Mouse (Mus musculus) cerebral cortex, adult 2 months (tissue): ENCODE measurements around the gene Gm36210.

Source experiments
- WGBS: fragments of 180-500 bp; shearing (Covaris S2); methylation state at CpG from one replicate; pipeline ENCODE4 v1.1.7; 2018; 5-methylcytosine and 5-hydroxymethylcytosine counted together

The Gm36210 gene

DNA sequence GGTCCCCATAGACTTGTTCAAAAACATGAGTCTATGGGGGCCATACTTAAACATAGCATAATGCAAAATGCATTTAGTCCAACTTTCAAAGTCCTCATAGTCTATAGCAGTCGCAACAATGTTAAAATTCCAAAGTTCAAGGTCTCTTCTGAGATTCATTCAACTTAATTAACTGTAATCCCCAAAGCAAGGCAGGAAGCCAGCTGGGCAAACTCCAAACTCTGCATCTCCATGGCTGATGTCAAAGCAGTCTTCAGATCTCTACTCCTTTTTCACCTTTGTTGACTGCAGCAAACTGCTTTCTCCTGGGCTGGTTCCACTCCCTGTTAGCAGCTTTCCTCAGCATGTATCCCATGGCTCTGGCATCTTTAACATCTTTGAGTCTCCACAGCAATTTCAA, 27.3 kb downstream of the Gm36210 start:
- WGBS: 89% methylated on average over 1 of the region's 1 CpGs

DNA sequence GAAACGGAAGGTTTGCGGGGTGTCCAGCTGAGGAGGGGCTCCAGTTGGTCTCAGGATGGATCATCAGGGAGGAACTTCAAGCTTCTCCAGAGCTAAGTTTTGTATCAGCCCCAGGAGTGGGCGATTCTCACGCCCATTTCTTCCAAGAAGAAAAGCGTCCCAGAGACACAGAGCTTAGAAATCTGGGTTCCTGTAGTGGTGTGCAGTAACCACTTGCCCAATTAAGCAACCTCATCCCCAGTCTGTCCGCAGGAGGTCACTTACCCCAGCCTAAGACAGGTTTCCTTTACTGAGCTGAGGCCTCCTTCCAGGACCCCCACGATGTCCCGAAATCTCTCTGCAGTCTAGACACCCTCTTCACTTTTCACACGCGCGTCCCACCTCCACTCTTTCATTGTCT, 29.1 kb downstream of the Gm36210 start:
- 9% methylated on average over 11 of the region's 11 CpGs for WGBS

DNA sequence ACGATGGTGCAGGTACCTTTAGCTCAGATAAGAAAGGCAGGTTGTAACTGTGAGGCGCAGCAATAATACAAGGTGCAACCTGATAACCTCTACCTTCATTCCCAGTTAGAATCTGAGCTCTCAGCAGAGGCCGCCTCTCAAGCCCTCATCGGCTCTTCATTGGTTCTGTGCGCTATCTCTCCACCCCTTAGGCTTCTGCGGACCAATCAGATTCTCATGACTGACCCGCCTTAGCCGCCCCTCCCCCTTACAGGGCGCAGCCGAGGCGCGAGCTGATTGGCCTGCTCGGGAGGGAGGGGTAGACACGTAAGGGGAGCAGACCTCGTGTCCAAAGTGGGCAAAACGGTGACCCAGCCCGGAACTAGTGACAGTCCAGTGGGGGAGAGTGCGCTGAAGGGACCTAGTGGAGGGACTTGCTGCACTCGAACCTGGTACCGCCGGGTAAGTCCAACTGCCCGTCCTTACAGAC, 29.5 kb downstream of the Gm36210 start, which contains the start of gene Isoc2a:
TSS of gene Isoc2a (plus strand) at position 401 of the 469 bp plus-strand sequence.
- WGBS: 2% methylated on average over 22 of the region's 22 CpGs

DNA sequence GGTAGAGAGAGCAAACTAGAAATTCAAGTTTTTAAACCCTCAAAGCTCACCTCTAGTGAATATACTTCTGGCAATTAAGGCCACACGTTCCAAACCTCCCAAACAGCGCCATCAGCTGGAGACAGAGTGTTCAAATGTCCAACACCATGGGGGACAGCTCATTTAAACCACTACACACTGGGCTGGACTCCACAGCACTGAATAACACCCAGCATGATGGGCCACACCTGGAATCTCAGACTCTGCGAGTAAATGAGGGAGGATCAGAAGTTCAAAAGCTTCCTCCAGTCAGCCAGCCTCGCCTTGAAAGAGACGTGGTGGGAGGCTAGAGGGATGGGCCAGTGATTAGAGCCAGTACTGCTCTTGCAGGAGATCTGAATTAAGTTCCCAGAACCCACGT, 36.2 kb downstream of the Gm36210 start, which contains the start of gene Isoc2b:
TSS of gene Isoc2b (minus strand) at position 126 of the 400 bp plus-strand sequence.
- 66% methylated on average over 6 of the region's 6 CpGs for WGBS

DNA sequence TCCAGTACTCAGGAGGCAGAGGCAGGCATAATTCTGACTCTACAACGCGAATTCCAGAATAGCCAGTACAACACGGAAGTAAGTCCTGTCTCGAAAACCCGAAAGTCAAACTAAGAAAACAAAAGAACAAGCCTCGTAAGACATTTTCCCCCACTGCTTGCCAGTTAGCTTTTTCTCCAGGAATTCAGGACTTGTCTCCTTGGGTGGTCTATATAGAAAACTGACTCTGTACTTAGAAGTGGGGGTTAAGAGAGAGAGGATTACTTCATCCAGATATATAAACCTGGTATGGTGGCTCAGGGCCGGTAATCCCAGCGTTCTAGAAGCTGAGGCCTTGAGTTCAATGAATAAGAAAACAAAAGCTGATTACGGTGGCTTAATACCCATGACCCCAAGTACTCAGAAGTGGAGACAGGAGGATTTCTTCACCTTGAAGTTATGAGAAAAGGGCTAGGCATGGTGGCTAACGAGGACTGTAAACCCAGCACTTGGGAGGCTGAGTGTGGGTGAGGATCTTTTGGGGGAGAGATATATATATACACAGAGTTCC, 39.6 kb downstream of the Gm36210 start:
- 23% methylated on average over 10 of the region's 10 CpGs for WGBS

DNA sequence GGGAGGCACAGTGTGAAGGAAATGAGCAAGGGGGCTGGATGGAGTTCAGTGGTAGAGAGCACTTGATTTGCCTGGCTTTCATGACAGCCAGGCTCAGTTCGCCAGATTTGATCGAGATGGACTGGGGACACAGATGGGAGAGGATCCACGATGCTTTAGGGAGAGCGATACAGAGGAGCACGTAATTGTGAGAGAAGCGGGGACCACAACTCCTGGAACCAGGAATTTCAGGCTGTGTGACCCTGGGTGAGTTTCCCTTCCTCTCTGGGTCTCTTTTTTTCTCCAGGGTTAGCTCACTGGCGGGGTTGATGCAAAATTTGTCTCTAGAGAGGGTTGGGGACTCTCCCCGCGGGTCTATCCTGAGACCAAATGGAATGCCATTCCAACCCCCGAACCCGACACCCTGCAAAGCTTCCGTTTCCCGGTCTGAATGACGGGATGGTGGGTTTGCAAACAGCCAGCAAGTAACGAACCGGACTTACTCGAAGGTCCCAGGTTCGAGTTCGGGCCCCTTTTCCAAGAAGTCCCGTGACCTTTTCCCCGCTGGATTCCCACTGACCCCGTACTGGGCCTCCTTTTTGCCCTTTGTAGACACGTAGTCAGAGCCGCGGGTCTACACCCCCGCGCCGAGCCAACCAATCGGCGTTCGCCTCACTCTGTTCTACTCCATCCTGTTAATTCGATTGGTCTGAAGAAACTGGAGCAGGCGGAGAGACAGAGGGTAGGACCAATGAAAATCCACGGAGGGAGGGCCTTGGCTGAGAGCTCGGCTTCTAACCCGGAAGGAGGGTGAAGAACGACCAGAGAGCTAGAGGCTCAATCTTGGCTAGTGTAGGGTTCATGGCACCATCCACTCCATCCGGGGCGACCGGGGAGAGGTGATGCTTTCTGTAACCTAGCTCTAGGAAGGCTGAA, 40.5 kb downstream of the Gm36210 start:
- 3% methylated on average over 40 of the region's 40 CpGs for WGBS

DNA sequence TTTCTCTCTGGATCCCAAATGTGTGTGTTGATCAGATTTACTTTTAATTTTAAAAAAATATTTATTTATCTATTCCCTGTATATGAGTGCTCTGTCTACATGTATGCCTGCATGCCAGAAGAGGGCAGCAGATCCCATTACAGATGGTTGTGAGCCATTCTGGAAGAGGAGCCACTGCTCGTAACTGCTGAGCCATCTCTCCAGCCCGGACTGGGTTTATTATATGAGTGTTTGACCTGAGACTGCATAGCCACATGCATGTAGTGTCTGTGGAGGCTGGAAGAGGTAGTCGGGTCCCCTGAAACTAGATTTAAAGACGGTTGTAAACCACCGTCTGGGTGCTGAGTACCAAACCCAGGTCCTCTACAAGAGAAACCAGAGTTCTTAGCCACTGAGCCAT, 41.2 kb downstream of the Gm36210 start:
- WGBS: 63% methylated on average over 5 of the region's 5 CpGs

DNA sequence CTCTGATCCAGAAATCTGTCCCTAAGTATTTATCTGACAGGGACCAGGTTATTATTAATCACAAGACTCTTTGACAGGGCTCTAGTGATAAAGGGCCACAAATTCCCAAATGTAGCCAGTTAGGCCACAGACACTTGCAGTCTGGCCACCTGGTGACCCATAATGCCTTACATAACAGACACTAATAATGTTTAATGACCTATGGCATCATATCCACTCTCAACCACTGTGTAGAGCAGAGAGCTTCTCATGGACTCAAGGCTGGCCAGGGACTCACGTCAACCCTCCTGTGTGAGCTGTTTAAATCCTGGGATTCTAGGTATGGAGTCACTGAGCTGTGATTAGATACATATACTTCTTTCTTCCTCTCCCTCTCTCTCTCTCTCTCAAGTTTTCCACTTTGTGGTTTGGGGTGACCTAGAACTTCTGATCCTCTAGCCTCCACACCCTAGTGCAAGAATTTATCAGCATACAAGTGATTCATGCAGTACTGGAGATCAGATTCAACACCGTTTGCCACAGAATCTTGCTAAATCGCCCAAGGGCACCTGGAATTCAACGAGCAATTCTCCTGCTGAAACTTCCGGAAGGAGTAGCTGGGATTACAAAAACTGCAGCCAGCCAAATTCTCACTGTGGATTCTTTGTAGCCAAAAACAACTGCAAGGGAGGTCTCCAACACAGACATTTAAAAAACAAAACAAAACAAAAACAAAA, 42.0 kb downstream of the Gm36210 start:
- WGBS: 85% methylated on average over 5 of the region's 5 CpGs

DNA sequence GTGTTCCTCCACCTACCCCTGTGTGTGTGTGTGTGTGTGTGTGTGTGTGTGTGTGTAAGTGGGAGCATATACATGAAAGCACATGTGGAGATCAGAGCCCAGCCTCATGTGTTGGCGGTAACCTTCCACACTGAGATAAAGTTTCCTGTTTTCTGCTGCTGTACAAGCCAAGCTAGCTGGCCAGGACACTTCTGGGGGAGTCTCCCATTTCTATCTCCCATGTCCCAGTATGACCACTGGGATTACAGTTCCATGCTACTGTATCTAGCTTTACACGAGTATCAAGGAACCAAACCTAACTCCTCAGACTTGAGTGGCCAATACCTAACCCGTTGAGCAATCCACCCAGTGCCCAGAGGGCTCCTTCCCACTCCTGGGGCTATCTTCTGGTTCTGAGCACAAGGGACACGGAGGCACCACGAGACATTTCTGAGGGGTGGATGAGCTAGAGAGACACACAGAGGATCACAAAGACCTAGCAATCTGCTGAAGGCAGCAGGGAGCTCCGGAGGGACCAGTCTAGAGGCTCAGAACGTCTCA, 42.7 kb downstream of the Gm36210 start:
- WGBS: 88% methylated on average over 7 of the region's 7 CpGs

DNA sequence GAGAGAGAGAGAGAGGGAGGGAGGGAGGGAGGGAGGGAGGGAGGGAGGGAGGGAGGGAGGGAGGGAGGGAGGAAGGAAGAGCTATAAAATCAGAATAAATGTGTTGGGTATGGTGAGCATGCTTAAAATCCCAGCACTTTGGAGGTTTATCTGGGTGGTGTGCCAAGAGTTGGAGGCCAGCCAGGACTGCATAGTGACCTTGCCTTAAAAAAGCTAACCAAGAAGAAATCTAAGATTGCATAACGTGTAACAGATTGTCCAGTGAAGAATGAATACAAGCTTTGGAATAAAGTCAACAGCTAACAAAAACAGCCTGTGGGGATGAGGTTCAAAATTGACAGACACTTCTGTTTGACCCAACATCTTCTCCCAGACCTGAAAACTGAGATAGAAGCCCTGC, 43.3 kb downstream of the Gm36210 start:
- 20% methylated on average over 1 of the region's 1 CpGs for WGBS

DNA sequence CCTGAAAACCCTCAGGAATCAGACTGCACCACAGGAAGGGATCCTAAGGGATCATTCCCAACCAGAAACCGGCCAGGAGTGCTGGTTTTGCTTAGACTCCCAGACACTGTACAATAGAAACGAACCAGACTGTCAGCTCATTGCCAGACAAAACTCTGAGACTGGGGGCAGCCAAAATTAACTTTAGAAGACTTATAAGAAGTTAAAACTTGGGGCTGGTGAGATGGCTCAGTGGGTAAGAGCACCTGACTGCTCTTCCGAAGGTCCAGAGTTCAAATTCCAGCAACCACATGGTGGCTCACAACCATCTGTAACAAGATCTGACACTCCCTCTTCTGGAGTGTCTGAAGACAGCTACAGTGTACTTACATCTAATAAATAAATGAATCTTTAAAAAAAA, 45.4 kb downstream of the Gm36210 start:
- 89% methylated on average over 3 of the region's 3 CpGs for WGBS

DNA sequence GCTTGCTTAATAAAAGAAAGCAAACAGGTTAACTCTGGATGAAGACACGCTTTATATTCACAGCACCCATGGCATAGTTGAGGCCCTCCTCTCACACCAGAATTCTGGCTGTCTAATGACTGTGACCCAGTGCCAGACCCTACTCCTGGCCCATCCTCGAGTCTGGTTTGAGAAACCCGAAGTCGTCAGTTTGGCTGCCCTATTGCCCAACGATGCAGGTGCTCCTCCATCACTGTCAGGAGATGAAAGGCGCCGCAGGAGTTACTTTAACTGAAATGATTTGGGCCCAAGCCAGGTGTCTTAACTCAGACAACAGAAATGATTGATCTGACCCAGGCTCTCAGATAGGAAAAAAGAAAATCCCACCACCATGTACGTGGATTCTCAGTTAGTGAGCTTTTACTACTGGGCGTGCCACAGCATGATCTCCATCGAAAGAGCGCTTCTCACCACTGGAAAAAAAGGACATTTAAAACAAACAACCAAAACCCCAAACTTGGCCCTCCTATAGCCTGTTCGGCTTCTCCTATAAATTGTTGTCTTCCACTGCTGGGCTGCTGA, 46.8 kb downstream of the Gm36210 start:
- 87% methylated on average over 12 of the region's 12 CpGs for WGBS

DNA sequence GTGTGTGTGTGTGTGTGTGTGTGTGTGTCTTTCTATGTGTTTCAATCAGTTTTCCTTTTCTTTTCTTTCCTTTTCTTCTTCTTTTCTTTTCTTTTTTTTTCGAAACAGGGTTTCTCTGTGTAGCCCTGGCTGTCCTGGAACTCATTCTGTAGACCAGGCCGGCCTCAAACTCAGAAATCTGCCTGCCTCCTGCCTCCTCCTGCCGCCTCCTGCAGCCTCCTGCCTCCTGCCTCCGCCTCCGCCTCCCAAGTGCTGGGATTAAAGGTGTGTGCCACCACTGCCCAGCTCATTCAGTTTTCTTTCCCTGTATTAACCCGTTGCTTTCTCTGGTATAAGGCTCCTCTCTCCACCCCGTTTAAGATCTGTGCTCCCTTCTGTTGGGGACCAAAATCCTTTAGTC, 49.0 kb downstream of the Gm36210 start:
- 70% methylated on average over 7 of the region's 7 CpGs for WGBS

DNA sequence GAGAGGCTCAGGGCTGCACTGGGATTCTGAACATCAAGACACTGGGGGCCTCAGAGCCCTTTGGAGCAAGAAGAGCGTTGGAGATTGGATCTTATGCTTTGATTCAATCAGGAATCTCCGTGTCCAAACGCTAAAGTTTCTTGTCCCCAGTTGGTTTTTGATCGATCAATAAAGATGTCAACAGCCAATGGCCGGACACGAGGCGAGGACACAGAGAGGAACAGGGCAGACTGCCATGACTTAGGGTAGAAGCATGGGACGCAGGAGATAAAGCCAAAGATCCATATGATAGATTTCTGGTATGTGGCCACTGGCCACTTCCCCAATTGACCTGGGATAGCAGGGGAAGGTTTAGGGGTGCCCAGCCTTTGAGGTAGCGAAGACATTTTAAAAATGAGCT, 49.8 kb downstream of the Gm36210 start:
- 93% methylated on average over 9 of the region's 9 CpGs for WGBS

DNA sequence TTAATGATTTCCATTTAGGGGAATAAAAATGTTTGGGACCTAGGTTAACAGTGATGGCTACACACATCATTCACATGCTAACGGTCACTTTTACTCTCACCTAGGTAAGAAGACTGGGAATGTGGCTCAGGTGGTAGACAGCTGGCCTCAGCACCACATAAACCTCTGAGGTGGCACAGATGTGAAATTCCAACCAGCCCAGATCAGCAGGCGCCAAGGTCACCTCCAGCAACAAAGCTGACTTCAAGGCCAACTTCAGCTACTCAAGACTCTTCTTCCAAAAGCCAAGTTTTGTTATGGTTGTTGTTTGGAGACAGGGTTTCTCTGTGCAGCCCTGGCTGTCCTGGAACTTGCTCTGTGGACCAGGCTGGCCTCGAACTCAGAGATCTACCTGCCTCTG, 52.7 kb downstream of the Gm36210 start:
- 88% methylated on average over 3 of the region's 3 CpGs for WGBS

DNA sequence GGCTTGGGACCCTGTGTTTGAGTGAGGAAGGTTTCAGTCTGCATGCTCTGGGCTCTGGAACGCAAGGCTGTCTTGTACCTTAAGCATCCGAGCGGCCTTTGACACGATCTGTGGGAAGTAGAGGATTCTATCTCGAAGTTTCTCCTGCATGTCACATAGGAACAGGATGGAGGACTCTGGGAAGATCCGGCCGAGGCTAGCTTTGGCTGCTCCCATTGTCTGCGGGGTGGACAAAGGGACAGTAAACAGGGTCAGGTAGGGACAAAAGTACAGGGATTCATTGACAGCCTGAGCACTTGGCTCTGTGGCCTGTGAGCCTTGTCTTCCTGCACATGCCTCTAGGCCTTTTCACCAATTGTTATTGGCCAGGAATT, 55.0 kb downstream of the Gm36210 start:
- WGBS: 85% methylated on average over 8 of the region's 8 CpGs

DNA sequence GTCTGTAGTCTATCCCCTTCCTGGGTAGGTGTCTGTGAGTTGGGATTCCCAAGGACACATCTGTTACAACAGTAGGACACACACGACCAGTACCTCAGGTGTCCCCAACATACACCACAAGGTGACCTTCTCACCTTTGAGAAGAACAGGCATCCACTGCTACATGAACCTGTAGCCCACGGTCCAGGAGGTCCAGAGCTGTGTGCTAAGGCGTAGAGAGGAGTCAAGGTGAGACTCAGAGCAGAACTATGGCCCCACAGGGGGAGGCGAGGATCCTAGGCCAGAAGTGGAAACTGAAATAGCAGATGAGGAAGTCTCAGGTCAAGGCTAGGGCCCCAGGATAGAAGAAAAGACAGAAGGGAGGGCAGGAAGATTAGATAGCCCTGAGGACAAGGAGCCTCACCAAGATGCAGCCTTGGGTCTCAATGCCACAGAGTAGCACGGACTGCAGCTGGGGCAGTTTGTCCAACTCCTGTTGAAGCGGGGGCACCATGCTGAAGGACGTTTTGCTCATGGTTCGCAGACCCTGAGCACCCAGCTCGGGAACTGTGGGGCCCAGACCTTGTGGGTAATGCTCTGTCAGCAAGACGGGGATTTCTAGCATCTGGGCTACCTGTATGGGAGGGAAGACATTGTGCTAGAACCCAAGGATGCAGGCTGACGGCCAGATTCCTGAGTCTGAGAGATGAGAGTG, 55.5 kb downstream of the Gm36210 start:
- WGBS: 84% methylated on average over 11 of the region's 11 CpGs

DNA sequence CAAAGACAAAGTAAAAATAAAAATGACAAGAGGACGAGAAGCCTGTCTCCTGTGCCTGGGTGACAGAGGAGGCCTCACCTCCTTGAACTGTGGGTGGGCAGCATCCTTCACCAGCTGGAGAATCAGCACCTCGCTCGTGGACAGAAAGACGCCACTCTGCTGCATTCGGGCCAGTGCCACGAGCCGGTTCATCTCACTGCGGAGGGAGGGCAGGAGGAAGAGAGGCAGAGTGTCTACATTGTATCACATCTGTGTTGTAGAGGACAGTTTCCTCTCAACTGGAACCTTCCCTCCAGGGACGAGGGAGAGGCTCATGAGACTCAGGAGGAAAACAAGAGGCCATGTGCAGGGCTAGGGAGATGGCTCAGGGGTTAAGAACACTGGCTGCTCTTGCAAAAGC, 56.9 kb downstream of the Gm36210 start:
- 65% methylated on average over 9 of the region's 9 CpGs for WGBS
